Mouse (Mus musculus) liver, adult 2 months (tissue): Measurements from ENCODE around the gene Olfr1511.

Experiments
- CTCF ChIP-seq: fragments of 200-500 bp; IDR thresholded peaks from 2 replicates; pipeline ENCODE4 v1.5.1; 2011; ENCODE audit warnings: low read depth, low read length, control low read depth
- POLR2A ChIP-seq: fragments of 200-500 bp; IDR thresholded peaks from 2 replicates; pipeline ENCODE4 v1.6.1; 2011; ENCODE audit warnings: low read length, control low read depth; ENCODE audit not compliant: insufficient read depth; ENCODE audit errors: extremely low read depth

DNA sequence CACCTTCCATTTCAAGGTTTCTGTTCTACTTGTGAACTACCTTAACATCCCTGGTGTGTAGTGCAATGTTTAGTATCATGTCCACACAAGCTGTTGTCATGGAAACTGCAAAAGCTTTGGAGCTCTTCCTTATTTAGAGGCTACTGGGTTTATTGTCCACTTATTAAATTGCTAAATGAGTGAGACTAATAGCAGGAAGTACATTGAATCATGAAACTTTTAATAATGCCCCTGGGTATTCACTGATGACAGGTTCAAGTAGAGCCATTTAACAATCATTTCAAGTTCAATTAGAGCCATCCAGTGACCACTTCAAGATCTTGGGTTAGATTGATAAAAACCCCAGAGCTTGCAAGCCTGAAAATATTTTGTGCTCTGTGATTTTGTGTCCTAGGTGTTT is 45.5 kb upstream of the Olfr1511 start, which contains the start of gene Olfr1509:
- no peak for TF ChIP-seq CTCF
- no peak for TF ChIP-seq POLR2A
